Mouse (Mus musculus) left cerebral cortex, adult 8-10 months (tissue): ENCODE results near the gene Vpreb2. TPM values are rescaled to one million over a fixed set of nuclear protein-coding genes. Genes with fewer than 3 reads are reported as not detected.
"Not testable (repeated sequence)": the region's sequence is repeated elsewhere in the genome, so short reads cannot be mapped to it uniquely, and the experiment has no call there.

Experiments
- DNase-seq, 2 experiments: peaks; one replicate each; pipeline ENCODE4 v3.0.0; 2022; ENCODE audit warnings: low spot score in 2 of 2
- total RNA-seq, 4 experiments: library from RNA; stranded (reverse); gene quantifications; 2 replicates each; pipeline ENCODE4 v1.2.4; 2022

Vpreb2 gene
- under 1 TPM in 1 of 4 experiments, not detected in 3; 0.59 TPM for total RNA-seq

DNA sequence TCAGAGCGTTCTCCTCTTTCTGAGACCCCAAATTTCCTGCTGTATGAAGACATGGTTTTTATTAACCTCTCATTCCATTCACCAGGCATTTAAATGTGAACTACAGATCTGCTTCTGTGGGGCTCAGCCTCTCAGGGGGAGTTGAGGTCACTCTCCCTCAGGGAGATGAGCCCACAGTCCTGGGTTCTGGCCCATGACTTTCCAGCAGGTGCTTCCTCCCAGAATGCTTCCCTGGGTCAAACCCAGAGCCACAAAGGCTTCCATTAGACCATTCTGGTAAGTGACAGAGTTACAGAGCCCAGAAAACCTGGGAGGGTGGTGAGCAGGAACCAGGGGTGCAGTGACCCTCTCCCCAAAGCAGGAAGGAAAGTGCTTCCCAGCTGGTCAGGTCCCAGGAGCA, at the start of gene Vpreb2:
Vpreb2 (plus strand) TSS at position 301 of the 400 bp plus-strand sequence.
- DNase-seq = no peak

DNA sequence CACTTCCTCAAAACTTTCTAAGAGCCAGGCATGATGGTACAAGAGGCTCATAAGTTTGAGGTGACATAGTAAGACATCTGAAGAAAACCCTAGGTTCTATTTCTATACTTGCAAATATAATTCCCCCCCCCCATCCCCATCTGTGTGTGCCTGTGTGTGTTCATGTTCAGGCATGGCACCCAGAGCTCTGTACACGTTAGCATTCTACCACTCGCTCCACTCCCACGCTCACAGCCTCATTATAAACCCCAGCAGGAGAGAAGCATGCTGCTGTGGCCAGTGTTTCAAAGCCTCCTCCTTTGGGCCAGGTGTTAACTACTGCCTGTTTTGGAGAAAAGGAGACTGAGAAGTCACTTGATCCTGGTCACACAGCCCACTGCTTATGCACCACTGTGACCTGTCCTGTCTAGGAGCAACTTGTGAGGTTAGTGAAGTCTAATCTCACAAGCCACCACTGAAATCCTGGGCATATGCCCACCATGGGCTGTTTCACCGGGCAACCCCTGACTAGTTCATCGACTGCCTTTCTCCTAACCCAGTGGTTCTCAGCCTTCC, 48.2 kb upstream of the Vpreb2 start:
- DNase-seq = no peak

DNA sequence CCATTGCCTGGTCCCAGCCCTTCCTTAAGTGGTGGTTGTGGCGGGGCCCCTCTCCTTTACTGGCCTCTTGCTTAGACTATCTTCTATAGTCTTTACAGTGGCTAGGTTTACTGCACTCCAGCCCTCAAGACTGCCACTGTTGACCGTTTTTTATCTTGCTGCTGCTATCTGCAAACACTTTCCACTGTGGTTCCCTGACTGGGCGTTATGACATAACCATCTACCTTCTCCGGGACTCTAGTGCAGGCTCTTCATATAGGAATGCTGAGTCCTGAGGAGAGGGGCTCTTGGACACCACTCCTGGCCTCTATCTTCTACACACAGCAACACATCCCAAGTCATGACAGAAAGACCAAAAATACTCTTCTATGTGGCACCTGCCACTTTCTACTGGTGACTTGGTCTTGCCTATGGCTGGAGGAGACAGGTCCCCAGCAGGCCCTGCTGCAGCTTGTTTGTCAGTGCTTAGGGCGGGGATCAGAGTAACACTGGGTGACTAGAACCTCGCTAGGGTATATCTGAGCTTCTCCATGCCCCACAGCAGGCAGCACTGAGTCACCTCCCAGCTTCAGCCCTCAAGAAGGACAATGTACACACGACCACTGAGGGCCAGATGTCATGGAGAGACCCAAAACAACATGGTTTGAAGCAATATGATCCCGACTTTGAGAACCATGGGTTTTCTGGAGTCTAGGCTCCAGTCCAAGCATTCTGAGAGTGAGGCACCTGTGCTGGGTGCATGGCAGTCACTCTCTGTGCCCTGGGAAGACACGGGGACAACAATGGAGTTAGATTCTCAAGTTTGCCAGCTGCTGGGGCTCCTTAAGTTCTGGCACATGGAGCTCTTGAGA, 46.4 kb upstream of the Vpreb2 start:
- DNase-seq = no peak

DNA sequence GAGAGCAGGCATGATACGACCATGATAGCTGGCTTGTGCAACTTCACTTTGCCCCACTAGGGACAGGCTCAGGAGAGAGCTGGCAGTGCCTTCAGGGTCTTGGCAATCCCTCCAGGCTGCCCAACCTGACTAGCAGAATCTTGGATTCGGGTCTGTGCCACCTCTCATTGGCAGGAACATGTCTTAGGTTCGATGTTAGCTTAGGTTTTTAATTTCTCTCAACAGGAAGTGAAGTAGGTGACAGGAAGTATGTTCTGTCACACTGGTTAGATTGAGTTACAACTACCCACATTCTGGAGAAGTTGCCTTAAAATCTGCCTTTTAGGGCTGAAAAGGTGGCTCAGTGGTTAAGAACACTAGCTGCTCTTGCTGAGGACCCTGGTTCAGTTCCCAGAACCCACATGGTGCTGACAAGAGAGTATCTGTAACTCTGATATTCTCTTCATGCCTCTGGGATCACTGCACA, 45.8 kb upstream of the Vpreb2 start:
- no peak for DNase-seq

DNA sequence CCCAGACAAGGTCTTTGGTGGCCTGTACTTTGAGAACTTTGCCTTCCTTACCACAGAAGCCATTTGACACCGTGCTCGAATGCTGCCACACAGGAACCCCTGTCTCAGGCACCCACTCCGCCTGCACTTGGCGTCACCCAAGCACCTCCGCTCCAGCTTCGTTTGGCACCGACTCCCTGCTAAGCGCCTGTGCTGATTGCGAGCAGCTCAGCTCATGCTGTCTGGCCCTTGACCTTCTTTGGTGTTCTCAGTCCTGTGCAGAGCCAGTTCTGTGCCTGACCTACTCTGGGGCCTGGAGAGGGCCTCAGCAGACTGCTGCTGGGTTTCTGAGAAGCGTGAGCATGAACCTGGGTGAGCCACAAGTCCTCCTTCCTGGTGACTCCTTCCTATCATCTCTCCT, 43.5 kb upstream of the Vpreb2 start:
- DNase-seq = no peak

DNA sequence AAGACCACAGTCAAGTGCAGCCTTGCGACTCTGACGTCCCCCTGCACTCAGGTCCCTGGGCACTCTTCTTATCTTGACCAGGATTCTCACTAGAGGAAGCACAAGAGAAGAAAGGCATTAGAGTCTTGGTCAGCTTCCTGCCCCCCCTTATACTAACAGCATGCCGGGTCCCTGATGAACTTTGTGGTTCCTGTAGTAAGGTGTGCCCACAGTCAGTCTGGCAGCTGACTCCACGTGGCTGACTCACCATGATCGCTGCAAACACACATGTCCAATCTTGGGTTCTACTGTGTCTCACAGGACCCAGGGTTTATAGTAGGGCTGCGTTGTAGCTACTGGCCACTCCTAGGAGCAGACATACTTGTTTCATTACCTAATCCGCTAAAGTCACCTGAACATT, 42.0 kb upstream of the Vpreb2 start:
- no peak for DNase-seq

DNA sequence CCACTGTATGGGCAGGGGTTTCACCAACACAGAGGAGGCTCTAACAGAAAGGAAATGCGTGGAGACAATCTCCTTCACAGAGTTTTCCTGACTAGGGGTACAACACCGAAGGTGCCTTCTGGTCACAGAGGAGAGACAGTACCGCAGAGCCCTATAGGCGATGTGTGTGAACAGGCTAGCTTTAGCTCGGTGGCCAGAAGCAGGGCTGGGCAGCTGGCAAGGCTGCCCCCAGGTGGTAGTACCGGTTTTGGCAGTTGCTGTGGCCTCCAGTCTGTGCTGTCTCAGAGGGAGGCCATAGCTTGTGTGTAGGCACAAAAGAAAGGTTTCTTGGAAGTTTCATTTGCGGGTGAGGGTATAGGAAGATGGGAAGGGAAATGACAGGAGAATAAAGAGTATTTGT, 41.4 kb upstream of the Vpreb2 start:
- no peak for DNase-seq

DNA sequence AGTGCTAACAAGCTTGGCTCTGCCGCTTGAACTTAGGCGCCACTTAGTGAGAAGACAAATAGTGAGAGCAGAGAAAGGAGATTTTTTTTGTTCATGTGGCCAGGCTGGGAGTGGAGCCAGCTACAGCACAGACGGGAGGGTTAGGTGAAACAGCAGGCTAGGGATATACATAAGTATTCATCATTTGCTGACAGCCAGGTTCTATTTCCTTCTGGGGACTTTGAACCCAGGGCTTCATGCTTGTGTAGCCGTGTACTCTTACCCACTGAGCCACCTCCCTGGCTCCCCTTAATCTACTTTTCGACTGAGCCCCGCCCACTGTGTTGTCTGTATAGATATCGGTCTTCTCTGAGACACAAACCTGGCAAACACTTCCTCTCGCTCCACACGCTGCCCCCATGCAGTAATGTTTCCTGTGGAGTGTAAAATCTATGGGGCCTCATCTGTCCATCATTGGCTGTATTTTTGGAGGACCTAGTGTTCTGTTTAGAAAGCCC, 40.9 kb upstream of the Vpreb2 start:
- DNase-seq = no peak

DNA sequence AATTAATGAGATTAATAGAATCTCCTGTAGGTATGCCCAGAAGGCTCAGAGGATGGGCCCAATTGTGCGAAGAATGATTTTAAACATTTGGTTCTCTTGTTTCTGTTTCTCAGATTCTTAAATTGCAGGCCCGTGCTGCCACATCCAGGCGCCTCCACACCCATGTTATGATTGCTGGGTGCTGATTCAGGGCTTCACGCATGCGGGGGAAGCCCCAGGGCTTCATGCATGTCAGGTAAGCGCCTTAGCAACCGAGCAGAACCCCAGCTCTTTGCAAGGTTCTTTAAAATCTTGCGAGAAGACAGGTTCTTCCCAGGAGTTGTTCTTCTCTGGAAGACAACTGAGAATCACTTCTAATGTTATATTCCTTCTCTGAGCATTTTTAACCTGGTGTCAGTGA, 36.8 kb upstream of the Vpreb2 start:
- no peak for DNase-seq

DNA sequence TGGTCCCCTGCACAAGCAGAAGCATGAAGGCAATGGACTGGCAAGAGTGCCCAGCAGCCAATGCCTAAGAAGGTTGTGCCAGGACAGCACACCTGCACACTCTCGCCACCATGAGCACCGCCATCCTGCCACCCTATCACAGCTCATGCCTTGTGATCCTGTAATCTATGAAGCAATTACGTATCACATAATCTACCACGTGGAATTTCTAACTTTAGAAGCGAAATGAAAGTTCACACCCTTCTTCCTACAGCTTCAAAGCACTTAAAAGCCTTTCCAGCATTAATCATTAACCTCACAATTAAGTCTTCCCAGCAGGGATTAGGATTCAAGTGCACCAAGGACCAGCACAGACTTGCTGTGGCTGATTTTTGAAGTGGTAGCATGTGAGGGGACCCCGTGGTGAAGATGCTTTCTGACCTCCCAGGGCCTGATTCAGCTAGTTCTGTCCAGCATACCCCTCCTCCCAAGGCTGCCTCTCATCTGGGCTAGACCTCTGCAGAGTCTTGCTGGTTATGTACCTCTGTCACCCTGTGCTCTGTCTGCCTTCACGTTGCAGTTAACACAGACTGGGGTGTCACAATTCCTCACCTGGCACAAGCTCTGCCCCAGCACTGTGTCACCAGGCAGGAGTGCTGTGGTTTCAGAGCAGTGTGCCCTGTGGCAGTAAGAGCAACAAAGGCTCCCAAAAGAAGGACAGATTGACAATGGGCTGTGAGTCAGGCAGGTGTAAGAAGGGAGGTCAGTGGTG, 35.0 kb upstream of the Vpreb2 start:
- no peak for DNase-seq

DNA sequence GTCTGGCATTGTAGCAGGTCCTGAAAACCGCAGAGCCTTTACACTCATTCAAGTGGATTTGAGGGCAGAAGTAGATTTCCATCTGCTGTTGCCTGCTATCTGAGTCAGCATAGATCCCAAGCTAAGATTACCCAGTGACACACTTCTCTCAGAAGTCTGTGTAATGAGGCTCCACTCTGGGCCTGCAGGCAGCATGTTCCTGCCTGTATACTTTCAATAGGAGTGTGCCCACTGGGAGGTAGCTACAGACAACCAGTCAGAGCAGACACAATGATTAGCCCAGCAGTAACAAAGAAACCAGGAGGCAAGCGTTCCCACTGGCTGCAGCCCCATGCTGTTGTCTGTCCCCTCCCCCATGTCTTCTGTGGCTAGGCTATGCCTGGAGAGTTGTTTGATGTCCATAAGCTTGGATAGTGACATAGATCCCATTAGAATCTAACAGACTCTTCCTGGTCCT, 30.8 kb upstream of the Vpreb2 start:
- no peak for DNase-seq

DNA sequence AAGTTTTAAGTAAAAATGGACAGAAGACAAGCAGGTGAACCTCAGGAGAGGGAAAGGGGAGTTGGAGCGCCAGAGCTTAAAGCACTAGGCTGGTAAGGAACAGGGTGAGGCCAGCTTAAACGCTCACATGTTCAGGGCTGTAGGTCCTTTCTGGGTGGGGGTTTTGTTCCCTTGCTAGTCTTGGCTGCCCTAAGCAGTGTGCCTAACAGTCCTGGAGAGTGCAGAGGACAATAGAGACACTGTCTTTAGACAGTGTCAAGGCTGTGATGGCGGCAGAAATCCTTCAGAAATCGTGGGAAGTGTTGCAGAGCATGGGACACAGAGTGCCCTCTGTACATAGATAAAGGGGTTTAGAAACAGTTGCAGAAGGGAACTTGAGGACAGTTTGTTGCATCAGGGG, 30.2 kb upstream of the Vpreb2 start:
- DNase-seq = no peak

DNA sequence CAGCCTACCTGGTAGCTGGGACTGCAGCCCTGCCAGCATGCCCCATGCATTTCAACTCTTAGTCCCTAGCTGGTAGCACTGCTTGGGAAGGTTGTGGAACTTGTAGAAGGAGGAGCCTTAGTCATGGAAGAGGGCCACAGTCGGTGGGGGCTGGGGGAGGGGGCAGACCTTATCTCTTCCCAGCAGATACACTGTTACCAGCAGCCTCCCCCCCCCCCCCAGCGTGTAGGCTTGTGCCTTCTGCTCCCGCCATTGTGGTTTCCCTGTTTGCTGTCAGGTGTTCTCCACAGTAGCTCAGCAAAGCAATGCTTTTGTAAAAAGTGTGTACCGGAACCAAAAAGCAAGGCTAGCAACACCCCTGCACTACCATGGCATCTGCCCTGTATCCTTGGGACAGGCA, 28.6 kb upstream of the Vpreb2 start:
- DNase-seq = no peak

DNA sequence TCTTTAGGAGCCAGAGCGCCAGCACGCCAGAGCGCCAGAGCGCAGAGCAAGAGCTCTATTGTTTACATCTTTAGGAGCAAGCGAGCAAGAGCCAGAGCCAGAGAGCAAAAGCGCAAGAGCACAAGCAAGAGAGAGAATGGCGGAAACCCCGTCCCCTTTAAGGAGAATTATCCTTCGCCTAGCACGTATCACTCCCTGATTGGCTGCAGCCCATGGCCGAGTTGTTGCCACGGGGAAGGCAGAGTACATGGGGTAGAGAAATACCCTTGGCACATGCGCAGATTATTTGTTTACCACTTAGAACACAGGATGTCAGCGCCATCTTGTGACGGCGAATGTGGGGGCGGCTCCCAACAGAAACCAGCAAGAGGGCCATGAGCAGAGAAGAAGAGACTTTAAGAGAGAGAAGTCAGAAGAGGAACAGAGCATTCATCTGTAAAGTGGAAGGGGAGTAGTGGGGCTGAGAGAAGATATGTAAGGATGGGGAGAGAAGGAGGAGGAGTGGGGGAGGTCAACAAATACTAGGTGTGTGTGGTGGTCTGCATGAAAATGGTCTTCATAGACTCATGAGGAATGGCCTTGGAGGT, 24.1 kb upstream of the Vpreb2 start:
- not testable (repeated sequence) for DNase-seq

DNA sequence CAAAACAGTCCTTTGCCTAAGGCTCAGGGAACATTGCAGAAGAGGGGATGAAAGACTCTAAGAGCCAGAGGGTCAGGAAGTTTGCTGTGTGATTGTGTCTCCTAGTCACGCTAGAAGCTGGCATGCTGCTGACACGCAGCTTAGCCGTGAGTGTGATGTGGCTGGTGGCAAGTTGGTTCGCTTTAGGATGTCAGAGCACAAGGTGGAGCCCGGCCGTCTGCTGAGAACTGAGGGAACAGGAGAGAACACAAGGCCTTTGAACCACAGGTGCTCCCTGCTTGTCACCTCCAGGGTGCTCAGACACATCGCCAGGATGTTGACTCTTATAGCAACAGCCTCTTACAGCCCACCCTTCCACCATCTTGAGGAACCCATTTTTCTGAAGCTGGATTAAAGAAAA, 18.1 kb upstream of the Vpreb2 start:
- no peak for DNase-seq

DNA sequence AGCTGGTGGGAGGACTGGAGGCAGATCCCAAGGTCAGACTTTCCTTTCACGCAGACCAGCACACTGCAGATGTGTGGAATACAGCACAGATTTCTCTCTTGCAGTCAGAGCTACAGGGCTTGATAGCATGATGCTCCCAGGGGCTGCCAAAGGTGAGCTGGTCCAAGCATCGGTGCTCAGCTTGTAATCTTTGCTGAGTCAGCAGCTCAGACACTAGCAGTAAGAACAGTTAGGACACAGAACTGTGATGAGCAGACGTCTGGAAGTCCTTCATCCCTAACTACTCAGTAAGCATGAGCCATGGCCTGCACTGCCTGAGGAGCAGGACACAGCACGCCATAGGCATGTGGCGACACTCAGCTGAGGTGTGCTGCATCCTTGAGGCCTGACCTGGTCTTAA, 8.4 kb upstream of the Vpreb2 start:
- DNase-seq = no peak

DNA sequence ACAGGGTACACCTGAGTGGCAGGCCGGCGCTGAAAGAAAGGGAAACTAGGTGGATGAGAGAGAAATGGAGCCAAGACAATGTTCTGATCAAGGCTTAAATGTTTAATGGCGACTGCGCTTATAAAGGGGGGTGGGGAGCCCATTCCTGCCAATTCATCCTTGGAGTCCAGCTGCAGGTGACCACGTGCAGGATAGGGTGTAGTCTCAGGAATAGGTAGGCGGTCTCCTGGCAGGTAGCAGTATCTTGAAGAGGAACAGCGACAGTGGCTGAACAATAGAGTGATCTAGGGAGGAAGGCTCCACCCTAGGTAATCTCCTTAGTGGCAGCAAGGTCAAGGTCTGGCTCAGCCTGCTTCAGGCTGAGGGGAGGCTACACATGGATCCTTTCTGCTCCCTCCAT, 2.4 kb upstream of the Vpreb2 start:
- not testable (repeated sequence) for DNase-seq

DNA sequence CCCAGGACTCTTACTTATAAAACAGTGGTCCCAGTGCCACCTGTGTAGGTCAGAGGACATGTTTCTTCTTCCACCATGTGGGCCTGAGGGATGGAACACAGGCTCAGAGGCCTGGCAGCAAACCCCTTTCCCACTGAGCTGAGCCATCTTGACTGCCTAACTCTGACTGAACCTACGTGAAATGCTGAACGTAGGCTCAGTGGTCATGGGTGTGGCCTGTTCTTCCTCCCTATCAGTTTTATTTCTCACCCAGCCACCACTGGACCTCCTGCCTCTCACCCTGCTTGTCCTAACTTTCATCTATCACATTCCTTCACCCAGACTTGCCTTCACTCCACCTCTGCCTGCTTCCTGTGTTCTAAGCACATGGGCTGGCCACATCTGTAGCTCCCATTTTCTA, 3.0 kb downstream of the Vpreb2 start:
- DNase-seq = no peak

DNA sequence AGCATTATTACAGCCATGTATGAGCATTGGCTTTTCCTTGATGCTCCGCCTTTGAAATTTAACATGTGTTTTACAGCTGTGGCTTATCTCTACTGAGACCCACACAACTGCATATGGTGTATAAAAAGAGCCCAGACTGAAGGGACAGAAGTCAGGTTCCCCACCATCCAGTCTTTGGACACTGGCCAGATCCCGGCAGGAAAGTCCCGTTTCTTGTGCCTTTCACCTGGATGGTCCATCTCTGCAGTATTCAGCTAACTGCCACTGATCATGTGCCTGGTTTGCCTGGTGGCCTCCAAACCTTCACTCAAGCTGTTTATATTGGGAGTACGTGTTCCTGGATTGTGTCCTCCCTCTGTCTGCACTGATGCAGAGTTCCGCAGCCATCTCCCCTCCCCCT, 4.0 kb downstream of the Vpreb2 start:
- no peak for DNase-seq

DNA sequence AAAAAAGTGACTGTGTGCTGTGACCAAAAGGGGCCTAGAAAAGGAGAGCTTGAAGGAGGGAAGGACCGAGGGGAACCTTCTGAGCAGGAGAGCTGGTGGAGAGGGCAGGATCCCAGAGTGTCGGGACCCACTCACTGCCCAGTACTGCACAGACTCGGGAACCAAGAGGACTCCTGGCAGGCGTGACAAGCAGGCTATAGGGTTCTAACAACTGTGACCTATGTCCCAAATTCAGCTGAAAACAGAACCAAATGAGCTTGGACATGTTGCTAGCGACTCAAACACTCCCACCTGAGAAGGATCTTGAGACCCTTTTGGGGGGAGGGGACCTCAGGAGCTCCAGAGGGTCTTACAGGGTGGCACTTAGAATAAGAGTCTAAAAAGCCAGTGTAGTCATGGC, 4.8 kb downstream of the Vpreb2 start:
- no peak for DNase-seq

DNA sequence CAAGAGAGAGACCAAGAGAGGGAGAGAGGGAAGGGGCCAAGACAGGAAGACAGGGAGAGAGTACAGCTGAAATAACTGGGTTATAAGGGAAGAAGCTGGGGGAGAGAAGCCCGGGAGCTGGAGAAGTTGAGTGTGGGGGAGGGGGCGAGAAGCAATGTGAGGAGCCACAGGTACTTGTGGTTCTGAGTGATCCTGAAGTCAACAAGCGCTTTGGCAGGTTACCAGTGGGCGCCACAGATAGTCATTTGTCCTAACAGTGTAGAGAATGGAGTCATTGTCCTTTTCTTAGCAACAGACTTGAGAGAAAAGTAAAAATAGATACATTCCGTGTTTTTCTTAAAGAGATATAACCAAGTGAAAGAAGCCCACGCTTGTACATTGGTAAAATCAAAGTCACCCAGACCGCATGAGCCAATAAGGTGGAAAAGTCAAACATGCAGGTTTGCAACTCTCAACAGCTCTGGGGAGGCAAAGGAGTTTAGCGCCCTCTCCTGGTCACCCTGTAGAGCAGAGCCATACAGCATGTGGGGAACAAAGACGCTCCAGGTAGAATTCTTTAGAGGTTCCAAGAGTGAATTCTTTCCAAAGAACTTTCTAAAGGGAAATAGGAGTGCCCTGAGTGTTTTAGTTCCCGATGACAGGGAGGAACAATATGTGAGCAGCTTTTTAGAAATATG, 6.4 kb downstream of the Vpreb2 start:
- peak; percentile 7 to 34 for DNase-seq
